Comparison of ENCODE assay signal across 7 mouse cellular contexts in the genomic region with DNA sequence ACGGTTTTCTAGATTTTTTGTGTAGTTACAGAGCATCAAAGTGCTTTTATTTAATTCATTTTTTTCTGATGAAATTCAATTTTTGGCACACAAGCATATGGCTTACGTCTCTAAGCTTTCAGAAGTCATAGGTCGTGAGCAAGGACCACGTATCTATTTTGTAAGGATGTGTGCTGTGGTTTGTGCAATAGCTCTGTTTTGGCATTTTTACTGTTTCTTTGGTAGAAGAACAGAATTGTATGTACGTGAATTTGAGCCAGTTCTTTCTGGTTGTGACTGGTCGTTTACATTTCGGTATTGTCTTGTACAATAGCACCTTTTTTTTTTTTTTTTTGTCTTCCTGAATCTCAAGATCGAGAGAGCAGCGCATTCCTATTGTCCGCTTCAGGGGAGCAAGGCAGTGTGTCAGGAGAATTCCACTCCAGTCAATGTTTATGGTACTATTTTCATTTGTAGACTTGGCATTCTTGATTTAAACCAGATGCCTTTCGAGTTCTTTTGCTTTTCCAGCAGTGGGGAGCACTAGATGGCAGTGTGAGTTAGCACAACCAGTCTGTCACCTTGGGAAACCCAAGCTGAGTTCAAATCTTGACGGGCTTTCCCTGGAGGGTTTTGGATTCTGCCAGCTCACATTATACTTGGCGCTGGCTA. TPM values are rescaled to one million over a fixed set of nuclear protein-coding genes. Genes with fewer than 3 reads are reported as not detected.
DNase-seq lines count a peak whose midpoint lies in the region; ATAC-seq and TF ChIP-seq lines count a peak whose summit lies in the region.

No protein-coding gene starts in this region.

- ATAC-seq in embryonic facial prominence, embryonic 14.5 days (ENCODE audit: low read depth): peak; percentile 26; the same call in 1 of the 2 replicates
- no peak for ATAC-seq in heart, embryonic 12.5 days (ENCODE audit: insufficient number of reproducible peaks, low FRiP score)
- no peak for ATAC-seq in kidney, embryonic 16.5 days (ENCODE audit: low FRiP score, low TSS enrichment)
- no peak for ATAC-seq in limb, embryonic 13.5 days (ENCODE audit: low FRiP score, low read depth)
- ATAC-seq in midbrain, postnatal 0 days (ENCODE audit: low FRiP score): no peak

- peak overlapping the region; percentile 76 for H3K4me2 ChIP-seq in embryonic facial prominence, embryonic 14.5 days (ENCODE audit: low read depth, low read length)
- peak overlapping the region; percentile 73 for H3K4me2 ChIP-seq in heart, embryonic 12.5 days
- H3K4me2 ChIP-seq in kidney, embryonic 16.5 days (replicated peaks; ENCODE audit: low read depth, low read length): peak overlapping the region; percentile 97
- H3K4me2 ChIP-seq in limb, embryonic 13.5 days (replicated peaks): peak overlapping the region; percentile 75
- peak overlapping the region; percentile 73 for H3K4me2 ChIP-seq in midbrain, postnatal 0 days (ENCODE audit: low read depth, low read length, poor library complexity, severe bottlenecking)

- H3K27ac ChIP-seq in embryonic facial prominence, embryonic 14.5 days (replicated peaks; ENCODE audit: low read depth, low read length): peak overlapping the region; percentile 94
- peak overlapping the region; percentile 90; the same call in 1 of the 2 replicates for H3K27ac ChIP-seq in heart, embryonic 12.5 days (ENCODE audit: poor library complexity, severe bottlenecking)
- peak overlapping the region; percentile 61; the same call in 1 of the 2 replicates for H3K27ac ChIP-seq in kidney, embryonic 16.5 days (ENCODE audit: low read length)
- peak overlapping the region; percentile 95; the same call in 1 of the 2 replicates for H3K27ac ChIP-seq in limb, embryonic 13.5 days
- 0 out of 2 replicates have a peak overlapping the region, but pooled peaks have one; percentile 76 for H3K27ac ChIP-seq in midbrain, postnatal 0 days (ENCODE audit: low read depth, low read length)

- peak; percentile 64; the same call in 1 of the 2 replicates for TF ChIP-seq CTCF in brain, embryonic 14.5 days (IDR thresholded peaks at IDR 0.05; ENCODE audit: borderline replicate concordance, extremely low read depth, insufficient read depth, insufficient read length)
- peak; percentile 84 for TF ChIP-seq CTCF in midbrain, postnatal 0 days (IDR thresholded peaks at IDR 0.05)

- no peak for TF ChIP-seq POLR2A in brain, embryonic 14.5 days (IDR thresholded peaks at IDR 0.05; ENCODE audit: borderline replicate concordance, extremely low read depth, insufficient read depth, insufficient read length, poor library complexity, severe bottlenecking)

- peak overlapping the region; percentile 89 for H3K4me3 ChIP-seq in embryonic facial prominence, embryonic 14.5 days (ENCODE audit: low read depth, low read length)
- peak overlapping the region; percentile 80 for H3K4me3 ChIP-seq in heart, embryonic 12.5 days
- H3K4me3 ChIP-seq in kidney, embryonic 16.5 days (ENCODE audit: low read length): peak overlapping the region; percentile 80
- H3K4me3 ChIP-seq in limb, embryonic 13.5 days: peak overlapping the region; percentile 88
- H3K4me3 ChIP-seq in midbrain, postnatal 0 days (ENCODE audit: low read depth, low read length): peak overlapping the region; percentile 92

- peaks cover 3% of the 10 kb centered on the region; the same call in 1 of the 2 replicates for H3K4me1 ChIP-seq in embryonic facial prominence, embryonic 14.5 days (ENCODE audit: control insufficient read depth, insufficient read depth, low read length)
- H3K4me1 ChIP-seq in heart, embryonic 12.5 days (replicated peaks): peaks cover 18% of the 10 kb centered on the region
- H3K4me1 ChIP-seq in kidney, embryonic 16.5 days (ENCODE audit: insufficient read depth, low read length): peaks cover 36% of the 10 kb centered on the region
- H3K4me1 ChIP-seq in limb, embryonic 13.5 days: peaks cover 25% of the 10 kb centered on the region
- H3K4me1 ChIP-seq in midbrain, postnatal 0 days (ENCODE audit: insufficient read depth, low read length): no peaks in the 10 kb centered on the region

- H3K27me3 ChIP-seq in embryonic facial prominence, embryonic 14.5 days (replicated peaks; ENCODE audit: control insufficient read depth, insufficient read depth, low read length): no peaks in the 10 kb centered on the region
- no peaks in the 10 kb centered on the region for H3K27me3 ChIP-seq in heart, embryonic 12.5 days (replicated peaks)
- no peaks in the 10 kb centered on the region; the same call in 1 of the 2 replicates for H3K27me3 ChIP-seq in kidney, embryonic 16.5 days (ENCODE audit: insufficient read depth, low read length)
- peaks cover 2% of the 10 kb centered on the region; the same call in 1 of the 2 replicates for H3K27me3 ChIP-seq in limb, embryonic 13.5 days
- no peaks in the 10 kb centered on the region for H3K27me3 ChIP-seq in midbrain, postnatal 0 days (ENCODE audit: insufficient read depth, low read length)

- peaks cover 37% of the 10 kb centered on the region for H3K36me3 ChIP-seq in embryonic facial prominence, embryonic 14.5 days (ENCODE audit: control insufficient read depth, insufficient read depth, low read length)
- H3K36me3 ChIP-seq in heart, embryonic 12.5 days: peaks cover 32% of the 10 kb centered on the region
- peaks cover 11% of the 10 kb centered on the region; the same call in 1 of the 2 replicates for H3K36me3 ChIP-seq in kidney, embryonic 16.5 days (ENCODE audit: insufficient read depth, low read length)
- H3K36me3 ChIP-seq in limb, embryonic 13.5 days: peaks cover 33% of the 10 kb centered on the region
- peaks cover 7% of the 10 kb centered on the region; the same call in 1 of the 2 replicates for H3K36me3 ChIP-seq in midbrain, postnatal 0 days (ENCODE audit: insufficient read depth, low read length)

- no peaks in the 10 kb centered on the region for H3K9me3 ChIP-seq in embryonic facial prominence, embryonic 14.5 days (ENCODE audit: control insufficient read depth, low read length)
- no peaks in the 10 kb centered on the region for H3K9me3 ChIP-seq in heart, embryonic 12.5 days (replicated peaks)
- H3K9me3 ChIP-seq in kidney, embryonic 16.5 days (ENCODE audit: low read length): no peaks in the 10 kb centered on the region
- 0 out of 2 replicates have a peak, but pooled peaks cover 3% of the 10 kb centered on the region for H3K9me3 ChIP-seq in limb, embryonic 13.5 days
- no peaks in the 10 kb centered on the region for H3K9me3 ChIP-seq in midbrain, postnatal 0 days (ENCODE audit: low read length)

- DNase-seq in brain, embryonic 14.5 days (ENCODE audit: low read depth): peak; percentile 91
- peak; percentile 95 for DNase-seq in embryonic facial prominence, embryonic 14.5 days (ENCODE audit: low spot score)
- DNase-seq in midbrain, postnatal 0 days (ENCODE audit: low spot score): peak; percentile 82
- DNase-seq in urinary bladder, postnatal 25 days (ENCODE audit: low spot score): peak; percentile 15

- H3K9ac ChIP-seq in embryonic facial prominence, embryonic 14.5 days (ENCODE audit: low read depth, low read length): peak overlapping the region; percentile 98
- H3K9ac ChIP-seq in heart, embryonic 12.5 days: no peak overlapping the region
- peak overlapping the region; percentile 88; the same call in 1 of the 2 replicates for H3K9ac ChIP-seq in kidney, embryonic 16.5 days (replicated peaks; ENCODE audit: low read length)
- peak overlapping the region; percentile 96 for H3K9ac ChIP-seq in limb, embryonic 13.5 days
- peak overlapping the region; percentile 90; the same call in 1 of the 2 replicates for H3K9ac ChIP-seq in midbrain, postnatal 0 days (replicated peaks; ENCODE audit: low read length, poor library complexity, severe bottlenecking)

- WGBS in embryonic facial prominence, embryonic 14.5 days: 6% methylated on average over 13 of the region's 13 CpGs
- 10% methylated on average over 13 of the region's 13 CpGs for WGBS in heart, embryonic 12.5 days
- WGBS in kidney, embryonic 16.5 days: 13% methylated on average over 13 of the region's 13 CpGs
- 5% methylated on average over 13 of the region's 13 CpGs for WGBS in limb, embryonic 13.5 days
- WGBS in midbrain, postnatal 0 days: 25% methylated on average over 13 of the region's 13 CpGs

RNA-seq across cellular contexts. Expression of a gene that starts 1.7 kb away (rescaled TPM):
- 50.1 and 58.5 TPM in 2 replicates for polyA plus RNA-seq in brain, embryonic 14.5 days (2012; rRNA removed)
- 19.1 and 21.9 TPM in 2 replicates for polyA plus RNA-seq in embryonic facial prominence, embryonic 14.5 days (2014; fragmentation: Nextera tagmentation; extraction: Ambion mirVana)
- 19.3 and 20.3 TPM in 2 replicates for polyA plus RNA-seq in heart, embryonic 12.5 days (2016; fragmentation: Nextera tagmentation; extraction: Ambion mirVana)
- polyA plus RNA-seq in kidney, embryonic 16.5 days (2015; fragmentation: Nextera tagmentation; extraction: Ambion mirVana): 12.5 TPM in 2 replicates
- polyA plus RNA-seq in limb, embryonic 13.5 days (2015; fragmentation: Nextera tagmentation; extraction: Ambion mirVana): 21.2 and 21.3 TPM in 2 replicates
- 63.8 and 64.9 TPM in 2 replicates for total RNA-seq in midbrain, postnatal 0 days (2014; rRNA removed)
- polyA plus RNA-seq in midbrain, postnatal 0 days (2015; fragmentation: Nextera tagmentation; extraction: Ambion mirVana): 14.2 and 16.4 TPM in 2 replicates

Comparison
In these comparisons a context has a peak if more than half of its experiments do, and no peak if none do; other contexts are left out.
1. DNase-seq: peak in every context shown above with its lines; median percentile 95 in embryonic facial prominence, embryonic 14.5 days; 91 in brain, embryonic 14.5 days; 82 in midbrain, postnatal 0 days; 15 in urinary bladder, postnatal 25 days.